Mouse (Mus musculus) midbrain, embryonic 11.5 days (tissue): ENCODE measurements at regions not wholly inside any gene's neighbourhood (a gene's known extent, or its start where the extent isn't known, plus 50 kb on each side); places are given as distances from the start of the nearest gene placed in this dataset.

ENCODE experiments used
- ATAC-seq: fragments of 200-750 bp; cut with Nextera tagmentation; 2 replicates; pipeline ENCODE4 v1.8.0; 2017; ENCODE audit warnings: moderate TSS enrichment, moderate library complexity; ENCODE audit not compliant: low FRiP score
- DNase-seq: peaks from one replicate; pipeline ENCODE4 v3.0.0; 2015; ENCODE audit warnings: low spot score; ENCODE audit errors: missing footprints
- H3K27ac ChIP-seq: fragments of 300-500 bp; sonication (generic); 2 replicates; pipeline ENCODE4 v1.5.1; 2014; ENCODE audit warnings: low read depth, low read length
- H3K27me3 ChIP-seq: fragments of 300-500 bp; sonication (generic); 2 replicates; pipeline ENCODE4 v1.6.1; 2014; ENCODE audit warnings: mild to moderate bottlenecking, low read length, moderate library complexity, mixed read lengths; ENCODE audit not compliant: control insufficient read depth, insufficient read depth
- H3K36me3 ChIP-seq: fragments of 300-500 bp; sonication (generic); 2 replicates; pipeline ENCODE4 v1.6.1; 2014; ENCODE audit warnings: mild to moderate bottlenecking, low read length, moderate library complexity, mixed read lengths; ENCODE audit not compliant: control insufficient read depth, insufficient read depth
- H3K4me1 ChIP-seq: fragments of 300-500 bp; sonication (generic); 2 replicates; pipeline ENCODE4 v1.6.1; 2014; ENCODE audit warnings: low read length; ENCODE audit not compliant: control insufficient read depth, insufficient read depth
- H3K4me2 ChIP-seq: fragments of 300-500 bp; sonication (generic); 2 replicates; pipeline ENCODE4 v1.6.1; 2014; ENCODE audit warnings: mild to moderate bottlenecking, moderate library complexity
- H3K4me3 ChIP-seq: fragments of 300-500 bp; sonication (generic); 2 replicates; pipeline ENCODE4 v1.5.1; 2014; ENCODE audit warnings: low read depth, low read length
- H3K9ac ChIP-seq: fragments of 300-500 bp; sonication (generic); 2 replicates; pipeline ENCODE4 v1.6.1; 2014; ENCODE audit warnings: low read length
- H3K9me3 ChIP-seq: fragments of 300-500 bp; sonication (generic); 2 replicates; pipeline ENCODE4 v1.6.1; 2016; ENCODE audit warnings: low read length; ENCODE audit not compliant: control insufficient read depth
- WGBS: fragments of 180-500 bp; shearing (Covaris S2); extraction: QIAGEN DNeasy Blood & Tissue Kit; methylation state at CpG from one replicate; pipeline ENCODE4 v1.1.7; 2014; 5-methylcytosine and 5-hydroxymethylcytosine counted together

DNA sequence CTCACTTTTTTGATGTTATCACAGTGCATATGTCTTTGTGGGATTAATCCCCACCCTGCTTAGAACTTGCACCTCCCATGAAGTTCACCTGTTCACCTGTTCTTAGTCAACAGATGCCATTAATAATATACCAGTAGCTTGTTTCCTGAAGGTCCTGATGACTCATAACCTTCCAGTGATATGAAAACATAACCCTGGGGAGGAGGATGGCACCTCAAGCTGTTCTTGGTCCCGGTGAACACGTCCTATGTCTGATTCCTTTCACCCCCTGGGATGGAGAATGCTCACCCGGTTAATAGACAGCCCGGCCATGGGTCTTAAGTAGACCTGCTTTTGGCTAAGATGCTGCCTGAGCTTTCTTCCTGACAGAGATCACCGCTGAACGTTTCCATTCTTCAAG lies 174.6 kb downstream of the Cbln1 start:
- no peak overlapping the region for H3K4me2 ChIP-seq
- no peaks in the 10 kb centered on the region for H3K9me3 ChIP-seq
- ATAC-seq = no peak
- peaks cover 2% of the 10 kb centered on the region; the same call in 1 of the 2 replicates for H3K4me1 ChIP-seq
- H3K27me3 ChIP-seq = no peaks in the 10 kb centered on the region
- H3K4me3 ChIP-seq = no peak overlapping the region
- no peak for DNase-seq
- H3K9ac ChIP-seq = no peak overlapping the region
- H3K27ac ChIP-seq = no peak overlapping the region
- WGBS = 90% methylated on average over 6 of the region's 6 CpGs
- H3K36me3 ChIP-seq = no peaks in the 10 kb centered on the region

- no peaks in the 10 kb centered on the region for H3K36me3 ChIP-seq
- no peak overlapping the region for H3K4me3 ChIP-seq
- WGBS = 92% methylated on average over 3 of the region's 3 CpGs
- no peaks in the 10 kb centered on the region for H3K27me3 ChIP-seq
- H3K27ac ChIP-seq = no peak overlapping the region
- ATAC-seq = no peak
- H3K4me2 ChIP-seq = no peak overlapping the region
- no peaks in the 10 kb centered on the region for H3K9me3 ChIP-seq
- peaks cover 2% of the 10 kb centered on the region; the same call in 1 of the 2 replicates for H3K4me1 ChIP-seq
- no peak for DNase-seq
- H3K9ac ChIP-seq = no peak overlapping the region
Observed at GRCm38 (mm10) chr8:87297331-87297730, 175.1 kb downstream of the Cbln1 start.

DNA sequence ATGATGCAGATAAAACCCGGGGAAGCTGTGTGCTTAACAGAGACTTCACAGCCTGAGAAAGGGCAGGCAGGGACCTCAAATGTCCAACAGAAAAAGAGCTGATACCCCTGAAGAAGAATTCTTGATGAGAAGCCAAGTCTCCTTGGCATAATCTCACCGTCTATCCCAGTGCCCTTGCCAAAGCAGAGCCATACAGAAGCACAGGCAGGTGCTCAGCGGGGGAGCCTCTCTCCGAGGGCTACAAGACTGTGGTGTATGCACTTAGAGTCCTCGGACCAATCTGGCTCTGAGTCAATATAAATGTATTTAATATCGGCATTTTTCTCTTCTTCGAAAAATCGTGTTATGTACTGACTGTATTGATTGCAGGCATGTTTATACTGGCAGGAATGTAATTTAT lies 186.3 kb downstream of the Cbln1 start:
- H3K4me2 ChIP-seq = no peak overlapping the region
- ATAC-seq = no peak
- H3K4me3 ChIP-seq = no peak overlapping the region
- no peak overlapping the region for H3K9ac ChIP-seq
- no peaks in the 10 kb centered on the region for H3K4me1 ChIP-seq
- H3K36me3 ChIP-seq = no peaks in the 10 kb centered on the region
- H3K9me3 ChIP-seq = no peaks in the 10 kb centered on the region
- 82% methylated on average over 8 of the region's 8 CpGs for WGBS
- H3K27me3 ChIP-seq = no peaks in the 10 kb centered on the region
- no peak overlapping the region for H3K27ac ChIP-seq
- DNase-seq = no peak

GRCm38 (mm10) chr8:87284356-87284755 lies 188.1 kb downstream of the Cbln1 start:
- no peaks in the 10 kb centered on the region for H3K36me3 ChIP-seq
- no peak for ATAC-seq
- no peak overlapping the region for H3K27ac ChIP-seq
- H3K4me2 ChIP-seq = no peak overlapping the region
- no peak overlapping the region for H3K9ac ChIP-seq
- no peaks in the 10 kb centered on the region for H3K27me3 ChIP-seq
- H3K4me1 ChIP-seq = no peaks in the 10 kb centered on the region
- H3K4me3 ChIP-seq = no peak overlapping the region
- no peak for DNase-seq
- WGBS = 82% methylated on average over 4 of the region's 4 CpGs
- no peaks in the 10 kb centered on the region for H3K9me3 ChIP-seq

- Histone ChIP-seq H3K27me3 (no peaks in the 10 kb centered on the region), H3K4me3 (no peak overlapping the region)
- no peak for ATAC-seq
Observed at GRCm38 (mm10) chr8:87282511-87282910, 189.9 kb downstream of the Cbln1 start.

GRCm38 (mm10) chr8:87273328-87273727 lies 199.1 kb downstream of the Cbln1 start:
- no peak overlapping the region for H3K27ac ChIP-seq
- WGBS = 88% methylated on average over 6 of the region's 6 CpGs
- H3K27me3 ChIP-seq = no peaks in the 10 kb centered on the region
- H3K4me1 ChIP-seq = no peaks in the 10 kb centered on the region
- no peak overlapping the region for H3K4me2 ChIP-seq
- H3K9me3 ChIP-seq = no peaks in the 10 kb centered on the region
- H3K9ac ChIP-seq = no peak overlapping the region
- H3K4me3 ChIP-seq = no peak overlapping the region
- H3K36me3 ChIP-seq = no peaks in the 10 kb centered on the region
- no peak for DNase-seq
- no peak for ATAC-seq

More at GRCm38 (mm10) chr8:87282511-87282910, 189.9 kb downstream of the Cbln1 start:
- H3K4me2 ChIP-seq = no peak overlapping the region
- H3K36me3 ChIP-seq = no peaks in the 10 kb centered on the region
- 91% methylated on average over 4 of the region's 4 CpGs for WGBS
- no peak overlapping the region for H3K27ac ChIP-seq
- no peak overlapping the region for H3K9ac ChIP-seq
- DNase-seq = no peak
- no peaks in the 10 kb centered on the region for H3K4me1 ChIP-seq
- no peaks in the 10 kb centered on the region for H3K9me3 ChIP-seq

DNA sequence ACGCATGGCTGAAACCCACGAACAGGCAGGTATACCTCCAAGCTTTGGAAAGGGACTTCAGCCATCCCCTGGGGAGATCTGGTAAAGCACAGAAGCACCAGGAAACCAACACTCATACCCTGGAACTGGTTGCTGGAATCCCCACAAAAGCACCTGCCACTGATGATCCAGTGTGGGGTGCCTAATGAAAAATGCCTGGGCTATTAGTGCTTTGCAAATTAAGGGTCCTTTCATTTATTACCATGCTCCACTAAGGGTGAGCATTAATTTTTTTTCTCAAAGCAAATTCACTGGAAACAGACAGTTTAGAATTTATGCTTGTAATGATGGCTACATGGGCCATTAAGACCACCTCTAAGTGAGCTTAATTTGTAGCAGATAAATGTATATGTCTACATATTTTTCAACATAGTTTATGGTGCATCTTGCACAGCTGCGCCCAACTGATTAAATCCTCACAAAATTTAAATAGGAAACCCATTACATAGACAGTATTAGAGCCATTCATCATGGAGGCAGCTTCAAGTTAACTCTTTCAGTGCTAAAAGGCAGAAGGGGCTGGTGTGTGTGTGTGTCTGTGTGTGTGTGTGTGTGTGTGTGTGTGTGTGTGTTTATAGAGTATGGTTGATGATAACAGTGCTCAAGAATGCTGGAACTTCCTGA lies 201.8 kb downstream of the Cbln1 start:
- 90% methylated on average over 3 of the region's 3 CpGs for WGBS
- H3K4me1 ChIP-seq = no peaks in the 10 kb centered on the region
- H3K4me2 ChIP-seq = no peak overlapping the region
- DNase-seq (no peak), ATAC-seq (no peak)
- H3K27ac ChIP-seq = no peak overlapping the region
- no peak overlapping the region for H3K4me3 ChIP-seq
- H3K36me3 ChIP-seq = no peaks in the 10 kb centered on the region
- H3K9me3 ChIP-seq = no peaks in the 10 kb centered on the region
- no peak overlapping the region for H3K9ac ChIP-seq
- no peaks in the 10 kb centered on the region for H3K27me3 ChIP-seq

GRCm38 (mm10) chr8:87268159-87268558 lies 204.2 kb downstream of the Cbln1 start:
- ATAC-seq = no peak
- DNase-seq = no peak
- no peaks in the 10 kb centered on the region for H3K9me3 ChIP-seq
- no peak overlapping the region for H3K4me3 ChIP-seq
- no peak overlapping the region for H3K27ac ChIP-seq
- H3K27me3 ChIP-seq = no peaks in the 10 kb centered on the region
- no peaks in the 10 kb centered on the region for H3K36me3 ChIP-seq
- H3K9ac ChIP-seq = no peak overlapping the region
- no peak overlapping the region for H3K4me2 ChIP-seq
- H3K4me1 ChIP-seq = peaks cover 9% of the 10 kb centered on the region; the same call in 1 of the 2 replicates

GRCm38 (mm10) chr8:87264999-87265398 lies 207.4 kb downstream of the Cbln1 start:
- Histone ChIP-seq H3K4me3 (no peak overlapping the region), H3K4me1 (peaks cover 9% of the 10 kb centered on the region; the same call in 1 of the 2 replicates), H3K36me3 (no peaks in the 10 kb centered on the region), H3K9me3 (no peaks in the 10 kb centered on the region), H3K9ac (no peak overlapping the region), H3K27ac (no peak overlapping the region), H3K4me2 (no peak overlapping the region), H3K27me3 (no peaks in the 10 kb centered on the region)
- DNase-seq (peak; percentile 1), ATAC-seq (no peak)
- 6% methylated on average over 2 of the region's 2 CpGs for WGBS
